ENCODE assay signal across 8 mouse cellular contexts in genomic region chr4:104368561-104369021, GRCm38 (mm10).
DNase-seq lines count a peak whose midpoint lies in the region; ATAC-seq and TF ChIP-seq lines count a peak whose summit lies in the region.

No protein-coding gene starts in this region.

- peak overlapping the region; percentile 86 for H3K4me2 ChIP-seq in heart, embryonic 16.5 days (ENCODE audit: low read depth, low read length)
- peak overlapping the region; percentile 92 for H3K4me2 ChIP-seq in midbrain, embryonic 11.5 days

- ATAC-seq in heart, embryonic 16.5 days (replicated peaks; ENCODE audit: extremely low read depth, insufficient read depth, low FRiP score), result no peak
- peak; percentile 82 for ATAC-seq in midbrain, embryonic 11.5 days (ENCODE audit: low FRiP score)

- TF ChIP-seq POLR2A in kidney, adult 2 months (IDR thresholded peaks at IDR 0.05; ENCODE audit: low read depth, low read length), result no peak

- no peak for TF ChIP-seq CTCF in kidney, adult 2 months (conservative IDR thresholded peaks at IDR 0.05; ENCODE audit: insufficient read depth, insufficient read length, low read depth, low read length)

- peak; percentile 12 for DNase-seq in kidney, adult 2 months
- DNase-seq in kidney, adult 8-10 months, result no peak
- peak; percentile 87 for DNase-seq in embryo, embryonic 10.5 days (ENCODE audit: low spot score)
- peak; percentile 72 to 82 for DNase-seq in layer of hippocampus, postnatal 10 days (ENCODE audit: low spot score in 2 of 2)
- peak; percentile 96 for DNase-seq in midbrain, embryonic 11.5 days (ENCODE audit: low spot score, missing footprints)
- peak; percentile 38 for DNase-seq in testis, postnatal 10 days (ENCODE audit: low spot score)
- no peak for DNase-seq in natural killer cell, adult 2 months (ENCODE audit: low spot score in 2 of 2)

- H3K27me3 ChIP-seq in kidney, adult 2 months (replicated peaks; ENCODE audit: control insufficient read depth, insufficient read depth, low read length), result no peaks in the 10 kb centered on the region
- peaks cover 65% of the 10 kb centered on the region for H3K27me3 ChIP-seq in heart, embryonic 16.5 days (ENCODE audit: control insufficient read depth, insufficient read depth, low read length)
- peaks cover 10% of the 10 kb centered on the region for H3K27me3 ChIP-seq in midbrain, embryonic 11.5 days (ENCODE audit: control insufficient read depth, insufficient read depth, low read length)

- H3K36me3 ChIP-seq in kidney, adult 2 months (ENCODE audit: control insufficient read depth, insufficient read depth, low read length), result no peaks in the 10 kb centered on the region
- no peaks in the 10 kb centered on the region for H3K36me3 ChIP-seq in heart, embryonic 16.5 days (ENCODE audit: control insufficient read depth, insufficient read depth)
- no peaks in the 10 kb centered on the region for H3K36me3 ChIP-seq in midbrain, embryonic 11.5 days (ENCODE audit: control insufficient read depth, insufficient read depth, low read length)

- no peaks in the 10 kb centered on the region for H3K9me3 ChIP-seq in heart, embryonic 16.5 days (replicated peaks; ENCODE audit: control insufficient read depth, low read length)
- H3K9me3 ChIP-seq in midbrain, embryonic 11.5 days (ENCODE audit: control insufficient read depth, low read length), result no peaks in the 10 kb centered on the region

- peak overlapping the region; percentile 54 for H3K4me3 ChIP-seq in kidney, adult 2 months (ENCODE audit: insufficient read depth, low read depth, low read length)
- H3K4me3 ChIP-seq in heart, embryonic 16.5 days (ENCODE audit: low read length), result peak overlapping the region; percentile 62
- peak overlapping the region; percentile 69 for H3K4me3 ChIP-seq in midbrain, embryonic 11.5 days (ENCODE audit: low read depth, low read length)

- WGBS in kidney, adult 2 months, result 2% methylated on average over 20 of the region's 20 CpGs
- under 1% methylated on average over 20 of the region's 20 CpGs for WGBS in heart, embryonic 16.5 days
- WGBS in midbrain, embryonic 11.5 days, result under 1% methylated on average over 20 of the region's 20 CpGs

- H3K9ac ChIP-seq in heart, embryonic 16.5 days (ENCODE audit: low read length), result no peak overlapping the region
- H3K9ac ChIP-seq in midbrain, embryonic 11.5 days (ENCODE audit: low read length), result peak overlapping the region; percentile 70

- H3K27ac ChIP-seq in kidney, adult 2 months (ENCODE audit: insufficient read depth, low read depth, low read length), result no peak overlapping the region
- no peak overlapping the region for H3K27ac ChIP-seq in heart, embryonic 16.5 days (ENCODE audit: low read length)
- H3K27ac ChIP-seq in midbrain, embryonic 11.5 days (ENCODE audit: low read depth, low read length), result no peak overlapping the region; the same call in 1 of the 2 replicates

- H3K4me1 ChIP-seq in kidney, adult 2 months (ENCODE audit: control insufficient read depth, insufficient read depth, low read length), result no peaks in the 10 kb centered on the region
- H3K4me1 ChIP-seq in heart, embryonic 16.5 days (ENCODE audit: control insufficient read depth, insufficient read depth, low read length), result peaks cover 11% of the 10 kb centered on the region
- H3K4me1 ChIP-seq in midbrain, embryonic 11.5 days (ENCODE audit: control insufficient read depth, insufficient read depth, low read length), result peaks cover 12% of the 10 kb centered on the region

Comparison
In these comparisons a context has a peak if more than half of its experiments do, and no peak if none do; other contexts are left out.
1. DNase-seq: peak in kidney, adult 2 months (single experiment), embryo, embryonic 10.5 days (single experiment), layer of hippocampus, postnatal 10 days (2 of 2), midbrain, embryonic 11.5 days (single experiment) and testis, postnatal 10 days (single experiment); none in kidney, adult 8-10 months (0 of 2) and natural killer cell, adult 2 months (0 of 2).
2. Peak in every context shown above with its lines, with median percentiles within 50 percentile points of each other: H3K4me3 ChIP-seq.